Mouse (Mus musculus): ENCODE measurements around the gene Rbm47.

DNA sequence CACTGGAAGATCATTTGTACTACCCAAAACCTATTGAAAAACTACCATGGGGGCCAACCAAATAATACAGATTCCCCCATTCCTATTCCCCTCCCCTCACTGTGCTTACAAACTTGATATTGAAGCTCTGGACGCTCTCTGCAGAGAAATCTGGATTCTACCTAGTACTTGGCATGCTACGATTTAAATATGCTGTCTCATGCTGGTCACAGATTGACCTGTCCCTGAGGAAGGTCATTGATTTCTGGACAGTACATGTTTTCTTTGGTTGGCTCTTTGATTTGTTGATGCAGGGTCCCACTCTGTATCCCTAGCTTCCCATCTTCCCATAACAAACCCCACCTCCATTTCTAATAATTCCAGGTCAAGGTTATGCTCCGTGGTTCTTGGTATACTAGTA is 88.4 kb downstream of the Rbm47 start:
- TF ChIP-seq POLR2A (IDR thresholded peaks at IDR 0.05; ENCODE audit: insufficient read depth, low read depth, low read length): no peak
- TF ChIP-seq CTCF (IDR thresholded peaks at IDR 0.05): no peak

All from heart, adult 2 months (tissue).